Mouse (Mus musculus) heart, adult 2 months (tissue): ENCODE measurements at regions not wholly inside any gene's neighbourhood (a gene's known extent, or its start where the extent isn't known, plus 50 kb on each side); places are given as distances from the start of the nearest gene placed in this dataset.

Experiments
- DNase-seq, 2 experiments: peaks; one replicate each; pipeline ENCODE4 v3.0.0; 2021
- H3K27ac ChIP-seq: fragments of 200-600 bp; 2 replicates; pipeline ENCODE4 v1.8.1; 2022
- H3K27me3 ChIP-seq: fragments of 200-500 bp; 2 replicates; pipeline ENCODE4 v1.6.1; 2012; ENCODE audit warnings: mild to moderate bottlenecking, low read length, inconsistent platforms, mixed read lengths; ENCODE audit not compliant: control insufficient read depth, insufficient read depth
- H3K36me3 ChIP-seq: fragments of 200-500 bp; 2 replicates; pipeline ENCODE4 v1.6.1; 2012; ENCODE audit warnings: low read length, inconsistent platforms; ENCODE audit not compliant: control insufficient read depth, insufficient read depth
- H3K4me1 ChIP-seq: fragments of 200-500 bp; 2 replicates; pipeline ENCODE4 v1.6.1; 2011; ENCODE audit warnings: low read length; ENCODE audit not compliant: control insufficient read depth, insufficient read depth
- H3K4me3 ChIP-seq: fragments of 200-600 bp; 2 replicates; pipeline ENCODE4 v1.8.1; 2022
- H3K79me2 ChIP-seq: fragments of 200-500 bp; replicated peaks from 2 replicates; pipeline ENCODE4 v1.6.1; 2012; ENCODE audit warnings: mild to moderate bottlenecking, inconsistent platforms, low read length, moderate library complexity, mixed read lengths; ENCODE audit not compliant: control insufficient read depth, insufficient read depth
- H3K9ac ChIP-seq: fragments of 200-500 bp; 2 replicates; pipeline ENCODE4 v1.6.1; 2012; ENCODE audit warnings: low read depth, mild to moderate bottlenecking, control low read depth, inconsistent platforms, low read length, mixed read lengths
- CTCF ChIP-seq: fragments of 200-600 bp; IDR thresholded peaks from 2 replicates; pipeline ENCODE4 v1.8.1; 2022; ENCODE audit warnings: antibody characterized with exemption, mild to moderate bottlenecking, moderate library complexity
- EP300 ChIP-seq: fragments of 200-500 bp; IDR thresholded peaks from 2 replicates; pipeline ENCODE4 v1.6.1; 2011; ENCODE audit warnings: low read depth, low read length, control low read depth; ENCODE audit not compliant: insufficient read depth
- POLR2A ChIP-seq: fragments of 200-500 bp; IDR thresholded peaks from 2 replicates; pipeline ENCODE4 v1.6.1; 2011; ENCODE audit warnings: mild to moderate bottlenecking, low read depth, low read length, control low read depth; ENCODE audit not compliant: insufficient read depth
- WGBS: fragments of 180-500 bp; shearing (Covaris S2); methylation state at CpG from one replicate; pipeline ENCODE4 v1.1.7; 2018; 5-methylcytosine and 5-hydroxymethylcytosine counted together
- intact Hi-C: fragments of 180-260 bp; cut with DNase I; formaldehyde crosslinking; loops from one replicate; pipeline ENCODE4 v1.15.1; 2025

GRCm38 (mm10) chr3:144087771-144088170 is 117.2 kb downstream of the Lmo4 start:
- no peaks in the 10 kb centered on the region for H3K27me3 ChIP-seq
- no peak overlapping the region for H3K27ac ChIP-seq
- no peak overlapping the region for H3K4me3 ChIP-seq
- no peak for TF ChIP-seq EP300
- no peak overlapping the region for H3K9ac ChIP-seq
- intact Hi-C loops, result no loop called here
- H3K36me3 ChIP-seq, result no peaks in the 10 kb centered on the region
- DNase-seq, result no peak
- WGBS, result 47% methylated on average over 7 of the region's 7 CpGs
- H3K79me2 ChIP-seq, result no peaks in the 10 kb centered on the region
- no peaks in the 10 kb centered on the region for H3K4me1 ChIP-seq

- no peaks in the 10 kb centered on the region for H3K27me3 ChIP-seq
- H3K4me3 ChIP-seq, result no peak overlapping the region
- DNase-seq, result no peak
- H3K79me2 ChIP-seq, result no peaks in the 10 kb centered on the region
- no peak overlapping the region for H3K9ac ChIP-seq
- no peaks in the 10 kb centered on the region for H3K4me1 ChIP-seq
- TF ChIP-seq CTCF (no peak), EP300 (no peak), POLR2A (no peak)
- H3K36me3 ChIP-seq, result no peaks in the 10 kb centered on the region
- 82% methylated on average over 3 of the region's 3 CpGs for WGBS
- no peak overlapping the region for H3K27ac ChIP-seq
- intact Hi-C loops, result no loop called here
Observed at GRCm38 (mm10) chr3:144086176-144086575, 118.8 kb downstream of the Lmo4 start.

- no peak for TF ChIP-seq POLR2A
- no peak for TF ChIP-seq EP300
- TF ChIP-seq CTCF, result no peak
- Histone ChIP-seq H3K79me2 (no peaks in the 10 kb centered on the region), H3K36me3 (no peaks in the 10 kb centered on the region), H3K4me3 (no peak overlapping the region), H3K27me3 (no peaks in the 10 kb centered on the region), H3K27ac (no peak overlapping the region), H3K9ac (no peak overlapping the region), H3K4me1 (no peaks in the 10 kb centered on the region)
- 90% methylated on average over 3 of the region's 3 CpGs for WGBS
- DNase-seq, result no peak
- intact Hi-C loops, result no loop called here
Observed at GRCm38 (mm10) chr3:144079960-144080359, 125.1 kb downstream of the Lmo4 start.

- intact Hi-C loops, result no loop called here
- Histone ChIP-seq H3K36me3 (no peaks in the 10 kb centered on the region), H3K79me2 (no peaks in the 10 kb centered on the region), H3K27me3 (no peaks in the 10 kb centered on the region), H3K9ac (no peak overlapping the region), H3K27ac (no peak overlapping the region), H3K4me1 (no peaks in the 10 kb centered on the region), H3K4me3 (no peak overlapping the region)
- TF ChIP-seq EP300 (no peak), POLR2A (no peak), CTCF (no peak)
- DNase-seq, result no peak
- 74% methylated on average over 13 of the region's 13 CpGs for WGBS
Observed at GRCm38 (mm10) chr3:144078198-144078935, 126.7 kb downstream of the Lmo4 start.

GRCm38 (mm10) chr3:144069979-144070540 is 135.0 kb downstream of the Lmo4 start:
- no peak for DNase-seq
- WGBS, result 68% methylated on average over 10 of the region's 10 CpGs
- intact Hi-C loops, result no loop called here
- no peaks in the 10 kb centered on the region for H3K4me1 ChIP-seq
- no peak overlapping the region for H3K4me3 ChIP-seq
- no peak overlapping the region for H3K27ac ChIP-seq
- TF ChIP-seq POLR2A (no peak), CTCF (no peak), EP300 (no peak)
- H3K79me2 ChIP-seq, result no peaks in the 10 kb centered on the region
- H3K27me3 ChIP-seq, result no peaks in the 10 kb centered on the region
- no peak overlapping the region for H3K9ac ChIP-seq
- no peaks in the 10 kb centered on the region for H3K36me3 ChIP-seq

- no peak for DNase-seq
- H3K79me2 ChIP-seq, result no peaks in the 10 kb centered on the region
- H3K36me3 ChIP-seq, result no peaks in the 10 kb centered on the region
- TF ChIP-seq EP300 (no peak), POLR2A (no peak), CTCF (no peak)
- no peak overlapping the region for H3K9ac ChIP-seq
- no peaks in the 10 kb centered on the region for H3K4me1 ChIP-seq
- no peak overlapping the region for H3K27ac ChIP-seq
- WGBS, result 81% methylated on average over 3 of the region's 3 CpGs
- intact Hi-C loops, result no loop called here
- H3K4me3 ChIP-seq, result no peak overlapping the region
- no peaks in the 10 kb centered on the region for H3K27me3 ChIP-seq
Observed at GRCm38 (mm10) chr3:144067016-144067415, 138.0 kb downstream of the Lmo4 start.
